Mouse (Mus musculus) lung, embryonic 14.5 days (tissue): ENCODE data around the gene Fcer1g. TPM values are rescaled to one million over a fixed set of nuclear protein-coding genes. Genes with fewer than 3 reads are reported as not detected.

ENCODE experiments used
- ATAC-seq: fragments of 200-750 bp; cut with Nextera tagmentation; 2 replicates; pipeline ENCODE4 v1.8.0; 2017; ENCODE audit warnings: mild to moderate bottlenecking, moderate TSS enrichment, moderate library complexity; ENCODE audit not compliant: insufficient read depth
- DNase-seq: peaks from one replicate; pipeline ENCODE4 v3.0.0-alpha.2; 2015
- H3K27ac ChIP-seq: fragments of 300-500 bp; sonication (generic); 2 replicates; pipeline ENCODE4 v1.5.1; 2014; ENCODE audit warnings: low read depth, mild to moderate bottlenecking, moderate library complexity
- H3K27me3 ChIP-seq: fragments of 300-500 bp; sonication (generic); 2 replicates; pipeline ENCODE4 v1.6.1; 2014; ENCODE audit warnings: low read length, control low read depth; ENCODE audit not compliant: insufficient read depth
- H3K36me3 ChIP-seq: fragments of 300-500 bp; sonication (generic); 2 replicates; pipeline ENCODE4 v1.6.1; 2014; ENCODE audit warnings: control low read depth; ENCODE audit not compliant: insufficient read depth
- H3K4me1 ChIP-seq: fragments of 300-500 bp; sonication (generic); 2 replicates; pipeline ENCODE4 v1.6.1; 2014; ENCODE audit warnings: antibody characterized with exemption, control low read depth; ENCODE audit not compliant: insufficient read depth
- H3K4me2 ChIP-seq: fragments of 300-500 bp; sonication (generic); 2 replicates; pipeline ENCODE4 v1.6.1; 2014; ENCODE audit warnings: mild to moderate bottlenecking
- H3K4me3 ChIP-seq: fragments of 300-500 bp; sonication (generic); 2 replicates; pipeline ENCODE4 v1.5.1; 2014; ENCODE audit warnings: low read depth, low read length
- H3K9ac ChIP-seq: fragments of 300-500 bp; sonication (generic); 2 replicates; pipeline ENCODE4 v1.6.1; 2014
- H3K9me3 ChIP-seq: fragments of 300-500 bp; sonication (generic); 2 replicates; pipeline ENCODE4 v1.6.1; 2016; ENCODE audit warnings: low read depth, low read length, control low read depth
- CTCF ChIP-seq: IDR thresholded peaks from 2 replicates; pipeline ENCODE4 v1.5.1; 2016; ENCODE audit warnings: antibody characterized with exemption, low read depth
- WGBS: fragments of 180-500 bp; shearing (Covaris S2); extraction: QIAGEN DNeasy Blood & Tissue Kit; methylation state at CpG from one replicate; pipeline ENCODE4 v1.1.7; 2014; 5-methylcytosine and 5-hydroxymethylcytosine counted together
- polyA plus RNA-seq: library from polyadenylated mRNA; unstranded; fragments of >200 nt; fragmentation: Nextera tagmentation; extraction: Ambion mirVana; gene quantifications from 2 replicates; pipeline ENCODE4 v1.2.1, GENCODE M21; 2014

Gene Fcer1g
- polyA plus RNA-seq, 1 experiment from 2014 or later, result 44.2 TPM

- Histone ChIP-seq H3K9ac (no peak overlapping the region), H3K4me3 (no peak overlapping the region), H3K4me1 (peaks cover 10% of the 10 kb centered on the region), H3K36me3 (no peaks in the 10 kb centered on the region), H3K27me3 (peaks cover 36% of the 10 kb centered on the region), H3K9me3 (no peaks in the 10 kb centered on the region), H3K27ac (no peak overlapping the region), H3K4me2 (no peak overlapping the region)
- WGBS, result 90% methylated on average over 9 of the region's 9 CpGs
- DNase-seq (no peak), ATAC-seq (no peak)
- no peak for TF ChIP-seq CTCF
Observed at GRCm38 (mm10) chr1:171190832-171191231, 43.3 kb downstream of the Fcer1g start.

DNA sequence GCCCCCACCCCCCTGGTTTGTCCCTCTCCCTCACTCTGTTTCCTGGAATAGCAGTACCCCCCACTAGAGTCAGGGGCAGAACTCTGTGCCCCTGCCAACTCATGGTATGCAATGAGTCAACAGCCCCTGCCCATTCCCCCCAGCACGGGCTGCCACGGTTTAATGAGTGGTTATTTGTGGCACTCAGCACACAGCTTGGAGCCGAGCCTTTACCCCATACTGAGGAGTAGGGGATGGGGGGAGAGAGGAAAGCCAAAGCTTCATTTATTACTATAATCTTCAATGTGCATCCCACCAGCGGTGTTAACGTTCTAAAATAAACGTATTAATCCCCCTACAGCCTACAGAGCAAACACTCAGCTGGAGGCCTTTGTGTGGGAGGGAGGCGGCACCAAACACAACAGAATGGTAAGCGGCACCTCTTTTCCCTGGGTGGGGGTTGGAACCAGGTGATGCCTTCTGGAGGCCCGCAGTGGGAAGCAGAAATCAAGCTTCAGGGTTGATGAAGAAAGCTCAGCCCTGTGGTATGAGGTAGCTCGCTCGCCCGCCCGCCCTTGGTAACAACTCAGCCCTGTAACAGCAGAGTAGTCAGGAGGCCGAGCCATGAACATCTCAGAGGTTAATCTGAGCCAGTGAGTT lies 44.6 kb downstream of the Fcer1g start:
- H3K27ac ChIP-seq, result peak overlapping the region; percentile 65
- H3K9me3 ChIP-seq, result no peaks in the 10 kb centered on the region
- H3K9ac ChIP-seq, result no peak overlapping the region
- DNase-seq, result no peak
- H3K4me3 ChIP-seq, result no peak overlapping the region
- ATAC-seq, result peak; percentile 61
- peak overlapping the region; percentile 31 for H3K4me2 ChIP-seq
- H3K4me1 ChIP-seq, result peaks cover 10% of the 10 kb centered on the region
- TF ChIP-seq CTCF, result no peak
- 45% methylated on average over 14 of the region's 14 CpGs for WGBS
- H3K36me3 ChIP-seq, result no peaks in the 10 kb centered on the region
- H3K27me3 ChIP-seq, result peaks cover 24% of the 10 kb centered on the region

DNA sequence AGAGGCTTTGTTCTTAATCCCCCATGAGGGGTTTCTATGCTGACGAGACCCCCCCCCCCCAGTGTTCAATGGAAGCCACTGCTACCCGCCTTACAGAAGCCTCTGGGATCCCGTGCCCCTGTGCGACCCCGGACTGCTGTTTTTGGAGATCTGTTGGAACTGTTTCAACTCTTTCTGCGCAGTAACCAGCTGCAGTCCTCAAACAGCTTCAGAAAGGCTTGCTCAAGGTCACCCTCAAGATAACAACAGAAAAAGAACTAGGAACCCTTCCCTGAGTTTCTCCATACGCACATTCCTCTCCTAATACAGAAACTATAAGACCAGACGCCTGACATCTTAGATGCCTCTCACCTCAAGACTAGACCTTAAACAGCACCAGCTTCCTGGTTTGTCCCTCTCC lies 45.1 kb downstream of the Fcer1g start:
- Histone ChIP-seq H3K4me2 (peak overlapping the region; percentile 31), H3K4me1 (peaks cover 10% of the 10 kb centered on the region), H3K36me3 (no peaks in the 10 kb centered on the region), H3K9me3 (no peaks in the 10 kb centered on the region), H3K27me3 (peaks cover 19% of the 10 kb centered on the region), H3K9ac (no peak overlapping the region), H3K27ac (peak overlapping the region; percentile 65), H3K4me3 (no peak overlapping the region)
- ATAC-seq (peak; percentile 40; the same call in 1 of the 2 replicates), DNase-seq (peak; percentile 65)
- 13% methylated on average over 8 of the region's 8 CpGs for WGBS
- TF ChIP-seq CTCF, result no peak

DNA sequence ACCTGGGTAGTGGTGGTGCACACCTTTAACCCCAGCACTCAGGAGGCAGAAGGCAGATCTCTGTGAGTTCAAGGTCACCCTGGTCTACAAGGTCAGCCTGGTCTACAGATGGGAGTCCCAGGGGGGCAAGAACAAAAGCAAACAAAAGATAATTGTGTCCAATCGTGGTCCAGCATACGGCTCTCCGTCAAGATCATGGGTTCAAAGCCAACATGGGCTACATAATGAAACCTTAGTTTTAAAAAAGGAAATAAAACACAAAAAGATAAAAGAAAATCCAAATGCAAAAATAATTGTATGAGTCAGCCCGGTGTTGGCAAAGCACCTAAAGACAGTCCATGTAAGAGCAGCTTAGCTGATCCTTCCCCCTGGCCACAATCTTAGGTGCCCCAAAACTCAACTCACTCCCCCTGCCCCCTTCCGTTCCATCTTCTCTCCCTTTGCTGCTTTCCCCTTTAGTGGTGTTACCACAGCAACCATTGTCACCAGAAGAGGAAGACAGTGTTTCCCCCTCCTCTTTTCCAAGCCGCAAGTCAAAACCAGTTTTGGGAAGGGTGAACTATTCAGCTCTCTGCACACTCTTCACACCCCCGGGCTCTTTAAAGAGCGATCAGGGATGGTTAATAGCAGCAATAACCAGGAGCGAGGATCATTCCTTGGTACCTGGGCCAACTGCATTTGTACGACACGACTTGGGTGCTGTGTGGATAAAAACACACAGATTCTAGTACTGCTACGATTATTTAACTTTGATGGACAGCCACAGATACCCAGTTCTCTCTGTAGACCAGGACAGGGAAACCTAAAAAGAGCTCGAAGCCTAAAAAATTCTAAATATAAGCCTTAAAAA lies 46.1 kb downstream of the Fcer1g start:
- no peak overlapping the region for H3K4me3 ChIP-seq
- H3K4me1 ChIP-seq, result peaks cover 10% of the 10 kb centered on the region
- H3K9ac ChIP-seq, result no peak overlapping the region
- no peak overlapping the region for H3K4me2 ChIP-seq
- H3K27me3 ChIP-seq, result peaks cover 9% of the 10 kb centered on the region
- WGBS, result 71% methylated on average over 13 of the region's 13 CpGs
- H3K9me3 ChIP-seq, result no peaks in the 10 kb centered on the region
- DNase-seq (no peak), ATAC-seq (no peak)
- H3K36me3 ChIP-seq, result no peaks in the 10 kb centered on the region
- no peak for TF ChIP-seq CTCF
- no peak overlapping the region for H3K27ac ChIP-seq

GRCm38 (mm10) chr1:171185655-171186054 lies 48.5 kb downstream of the Fcer1g start:
- no peak for DNase-seq
- ATAC-seq, result no peak
- no peak for TF ChIP-seq CTCF
- Histone ChIP-seq H3K27me3 (no peaks in the 10 kb centered on the region), H3K4me1 (peaks cover 10% of the 10 kb centered on the region), H3K27ac (no peak overlapping the region), H3K36me3 (no peaks in the 10 kb centered on the region), H3K9me3 (no peaks in the 10 kb centered on the region), H3K9ac (no peak overlapping the region), H3K4me2 (no peak overlapping the region), H3K4me3 (no peak overlapping the region)
- WGBS, result 56% methylated on average over 8 of the region's 8 CpGs

- peak; percentile 52 for DNase-seq
Observed at GRCm38 (mm10) chr1:171184314-171184713, 49.9 kb downstream of the Fcer1g start.

DNA sequence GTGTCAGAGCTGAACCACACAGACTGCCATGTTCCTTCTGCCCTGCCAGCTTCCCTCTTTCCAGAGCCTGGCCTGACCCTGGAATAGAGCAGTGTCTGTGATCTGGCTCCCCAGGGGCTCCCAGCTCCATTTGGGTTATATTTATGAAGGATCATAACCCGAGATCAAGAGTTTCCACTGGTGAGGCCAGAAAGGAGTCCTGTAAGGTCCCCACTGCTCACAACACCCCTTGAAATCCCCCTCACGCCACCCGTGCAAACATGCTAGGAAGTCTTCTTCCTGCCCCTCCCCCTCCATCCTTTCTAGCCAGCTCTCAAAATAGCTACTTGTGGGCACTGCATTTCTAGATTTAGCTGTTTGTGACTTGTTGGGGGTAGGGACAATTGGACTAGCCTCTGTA lies 50.5 kb downstream of the Fcer1g start:
- no peaks in the 10 kb centered on the region for H3K36me3 ChIP-seq
- DNase-seq, result peak; percentile 40

More at GRCm38 (mm10) chr1:171184314-171184713, 49.9 kb downstream of the Fcer1g start:
- no peak overlapping the region for H3K4me3 ChIP-seq
- no peak overlapping the region for H3K27ac ChIP-seq
- peaks cover 5% of the 10 kb centered on the region for H3K4me1 ChIP-seq
- no peaks in the 10 kb centered on the region for H3K36me3 ChIP-seq
- ATAC-seq, result no peak
- peak; percentile 39 for TF ChIP-seq CTCF
- no peaks in the 10 kb centered on the region for H3K9me3 ChIP-seq
- WGBS, result 58% methylated on average over 7 of the region's 7 CpGs
- H3K9ac ChIP-seq, result no peak overlapping the region
- no peak overlapping the region for H3K4me2 ChIP-seq
- H3K27me3 ChIP-seq, result no peaks in the 10 kb centered on the region

More for the DNA sequence above, 50.5 kb downstream of the Fcer1g start:
- Histone ChIP-seq H3K4me2 (no peak overlapping the region), H3K9me3 (no peaks in the 10 kb centered on the region), H3K27ac (no peak overlapping the region), H3K4me3 (no peak overlapping the region), H3K9ac (no peak overlapping the region), H3K4me1 (no peaks in the 10 kb centered on the region), H3K27me3 (no peaks in the 10 kb centered on the region)
- WGBS, result 42% methylated on average over 3 of the region's 3 CpGs
- ATAC-seq, result no peak
- TF ChIP-seq CTCF, result no peak
